Mouse (Mus musculus) bone marrow macrophage, adult 2 months (primary cell): Measurements from ENCODE around the gene Mrps18a. TPM values are rescaled to one million over a fixed set of nuclear protein-coding genes. Genes with fewer than 3 reads are reported as not detected.

ENCODE experiments used
- H3K27ac ChIP-seq: 2 replicates; pipeline ENCODE4 v1.5.1; 2012; ENCODE audit warnings: low read depth, low read length; ENCODE audit not compliant: insufficient read depth
- H3K4me1 ChIP-seq: 2 replicates; pipeline ENCODE4 v1.6.1; 2012; ENCODE audit warnings: low read length; ENCODE audit not compliant: control insufficient read depth, insufficient read depth
- H3K4me3 ChIP-seq: 2 replicates; pipeline ENCODE4 v1.5.1; 2012; ENCODE audit warnings: mild to moderate bottlenecking, low read length, moderate library complexity; ENCODE audit not compliant: insufficient read depth
- CTCF ChIP-seq: IDR thresholded peaks from 2 replicates; pipeline ENCODE4 v1.5.1; 2012; ENCODE audit warnings: low read depth, mild to moderate bottlenecking, low read length, moderate library complexity
- POLR2A ChIP-seq: IDR thresholded peaks from 2 replicates; pipeline ENCODE4 v1.6.1; 2012; ENCODE audit warnings: mild to moderate bottlenecking, low read depth, low read length, borderline replicate concordance
- polyA plus RNA-seq: library from polyadenylated mRNA; stranded (reverse); fragments of >200 nt; gene quantifications from 2 replicates; pipeline ENCODE4 v1.2.4, GENCODE M21; 2012; ENCODE audit not compliant: missing spikeins, insufficient read depth, insufficient read length

Mrps18a gene
- polyA plus RNA-seq, 1 experiment = 71.9 TPM

GRCm38 (mm10) chr17:46077921-46078534 is 32.8 kb upstream of the Mrps18a start:
- H3K4me3 ChIP-seq = no peak overlapping the region

GRCm38 (mm10) chr17:46079037-46079436 is 31.7 kb upstream of the Mrps18a start:
- Histone ChIP-seq H3K4me1 (peaks cover 8% of the 10 kb centered on the region), H3K4me3 (no peak overlapping the region), H3K27ac (no peak overlapping the region)
- TF ChIP-seq POLR2A (no peak), CTCF (no peak)

More at GRCm38 (mm10) chr17:46077921-46078534, 32.8 kb upstream of the Mrps18a start:
- H3K27ac ChIP-seq = no peak overlapping the region
- H3K4me1 ChIP-seq = peaks cover 13% of the 10 kb centered on the region
- no peak for TF ChIP-seq CTCF
- TF ChIP-seq POLR2A = no peak

- Histone ChIP-seq H3K27ac (no peak overlapping the region), H3K4me3 (no peak overlapping the region), H3K4me1 (no peaks in the 10 kb centered on the region)
- TF ChIP-seq CTCF = no peak
- no peak for TF ChIP-seq POLR2A
These were observed 30.4 kb upstream of the Mrps18a start for GRCm38 (mm10) chr17:46080388-46080787.

GRCm38 (mm10) chr17:46081042-46081441 is 29.7 kb upstream of the Mrps18a start:
- H3K4me3 ChIP-seq = no peak overlapping the region
- no peak overlapping the region for H3K27ac ChIP-seq
- H3K4me1 ChIP-seq = no peaks in the 10 kb centered on the region
- TF ChIP-seq POLR2A (no peak), CTCF (no peak)

GRCm38 (mm10) chr17:46081657-46082056 is 29.1 kb upstream of the Mrps18a start:
- H3K4me3 ChIP-seq = no peak overlapping the region
- H3K4me1 ChIP-seq = no peaks in the 10 kb centered on the region
- no peak for TF ChIP-seq POLR2A
- no peak for TF ChIP-seq CTCF
- no peak overlapping the region for H3K27ac ChIP-seq

GRCm38 (mm10) chr17:46083381-46083780 is 27.4 kb upstream of the Mrps18a start:
- TF ChIP-seq CTCF (no peak), POLR2A (no peak)

GRCm38 (mm10) chr17:46084091-46084501 is 26.7 kb upstream of the Mrps18a start:
- TF ChIP-seq POLR2A = no peak
- no peak for TF ChIP-seq CTCF

More at GRCm38 (mm10) chr17:46083381-46083780, 27.4 kb upstream of the Mrps18a start:
- Histone ChIP-seq H3K4me1 (no peaks in the 10 kb centered on the region), H3K4me3 (no peak overlapping the region), H3K27ac (no peak overlapping the region)

GRCm38 (mm10) chr17:46086341-46086870 is 24.4 kb upstream of the Mrps18a start:
- Histone ChIP-seq H3K4me1 (no peaks in the 10 kb centered on the region), H3K4me3 (no peak overlapping the region), H3K27ac (no peak overlapping the region)
- no peak for TF ChIP-seq POLR2A
- TF ChIP-seq CTCF = no peak

More at GRCm38 (mm10) chr17:46084091-46084501, 26.7 kb upstream of the Mrps18a start:
- Histone ChIP-seq H3K4me3 (no peak overlapping the region), H3K27ac (no peak overlapping the region), H3K4me1 (no peaks in the 10 kb centered on the region)

GRCm38 (mm10) chr17:46091351-46091750 is 19.4 kb upstream of the Mrps18a start:
- H3K27ac ChIP-seq = no peak overlapping the region
- TF ChIP-seq POLR2A (no peak), CTCF (no peak)
- no peaks in the 10 kb centered on the region for H3K4me1 ChIP-seq
- no peak overlapping the region for H3K4me3 ChIP-seq

- Histone ChIP-seq H3K27ac (no peak overlapping the region), H3K4me3 (no peak overlapping the region), H3K4me1 (no peaks in the 10 kb centered on the region)
- TF ChIP-seq CTCF (no peak), POLR2A (no peak)
These were observed 18.9 kb upstream of the Mrps18a start for GRCm38 (mm10) chr17:46091899-46092298.
